Mouse (Mus musculus) liver, embryonic 14.5 days (tissue): ENCODE data around the gene Egfem1.

Experiments
- CTCF ChIP-seq: IDR thresholded peaks from 2 replicates; pipeline ENCODE4 v1.5.1; 2016; ENCODE audit warnings: antibody characterized with exemption, low read depth, control low read depth
- EP300 ChIP-seq: IDR thresholded peaks from 2 replicates; pipeline ENCODE4 v1.6.1; 2016; ENCODE audit warnings: antibody characterized with exemption, low read depth

- TF ChIP-seq CTCF (no peak), EP300 (no peak)
Measured at GRCm38 (mm10) chr3:29082996-29083350, 1.1 kb downstream of the Egfem1 start.
